Mouse (Mus musculus): ENCODE measurements around the gene Bmp10. TPM values are rescaled to one million over a fixed set of nuclear protein-coding genes. Genes with fewer than 3 reads are reported as not detected.
A peak's percentile ranks its signal among the peaks of the same experiment; 100 is the strongest.
"Not testable (repeated sequence)": the region's sequence is repeated elsewhere in the genome, so short reads cannot be mapped to it uniquely, and the experiment has no call there.

The Bmp10 gene
- total RNA-seq, 1 experiment from 2014 or later = not detected

- no peak for DNase-seq
Observed at GRCm38 (mm10) chr6:87447217-87447616, 18.4 kb downstream of the Bmp10 start.

- no peak for DNase-seq
Observed at GRCm38 (mm10) chr6:87449534-87449933, 20.7 kb downstream of the Bmp10 start.

GRCm38 (mm10) chr6:87451016-87451415 lies 22.2 kb downstream of the Bmp10 start:
- DNase-seq = peak; percentile 66

GRCm38 (mm10) chr6:87451771-87452170 lies 23.0 kb downstream of the Bmp10 start:
- no peak for DNase-seq

GRCm38 (mm10) chr6:87455507-87455906 lies 26.7 kb downstream of the Bmp10 start:
- no peak for DNase-seq

GRCm38 (mm10) chr6:87466221-87466620 lies 37.4 kb downstream of the Bmp10 start:
- DNase-seq = peak; percentile 66

GRCm38 (mm10) chr6:87467373-87467772 lies 38.6 kb downstream of the Bmp10 start:
- DNase-seq = no peak

- DNase-seq = no peak
Observed at GRCm38 (mm10) chr6:87468372-87468771, 39.6 kb downstream of the Bmp10 start.

- DNase-seq = not testable (repeated sequence)
Observed at GRCm38 (mm10) chr6:87470098-87470497, 41.3 kb downstream of the Bmp10 start.

- DNase-seq = no peak
Observed at GRCm38 (mm10) chr6:87475223-87475622, 46.4 kb downstream of the Bmp10 start.

- DNase-seq = no peak
Observed at GRCm38 (mm10) chr6:87478847-87479246, 50.1 kb downstream of the Bmp10 start.

- DNase-seq = no peak
Observed at GRCm38 (mm10) chr6:87479291-87479999, 50.7 kb downstream of the Bmp10 start.

- no peak for DNase-seq
Observed at GRCm38 (mm10) chr6:87483224-87483899, 54.6 kb downstream of the Bmp10 start.

GRCm38 (mm10) chr6:87483900-87484289 lies 55.1 kb downstream of the Bmp10 start:
- no peak for DNase-seq

GRCm38 (mm10) chr6:87484806-87485205 lies 56.0 kb downstream of the Bmp10 start:
- no peak for DNase-seq

Other genes starting within 250 kb of the Bmp10 start
- gene Antxr1, start 93.2 kb upstream of the Bmp10 start, total RNA-seq (2021) = 16.5 and 19.4 TPM in 2 replicates
- not detected in 2 replicates for gene Gkn1, start 78.1 kb upstream of the Bmp10 start, total RNA-seq (2021)
- not detected in 2 replicates for gene Gkn2, start 55.6 kb upstream of the Bmp10 start, total RNA-seq (2021)
- 1.1 TPM in 1 of 2 replicates, not detected in the other for gene Gkn3, start 40.1 kb upstream of the Bmp10 start, total RNA-seq (2021)
- gene Arhgap25, start 104.3 kb downstream of the Bmp10 start, total RNA-seq (2021) = 2.9 and 3.3 TPM in 2 replicates
- gene Prokr1, start 161.7 kb downstream of the Bmp10 start, total RNA-seq (2021) = 0.58 and 0.90 TPM in 2 replicates
- 8.0 and 9.8 TPM in 2 replicates for gene Aplf, start 243.2 kb downstream of the Bmp10 start, total RNA-seq (2021)